Mouse (Mus musculus): ENCODE data around the gene Adamts4.
"Not testable (repeated sequence)": the region's sequence is repeated elsewhere in the genome, so short reads cannot be mapped to it uniquely, and the experiment has no call there.

Gene Adamts4

DNA sequence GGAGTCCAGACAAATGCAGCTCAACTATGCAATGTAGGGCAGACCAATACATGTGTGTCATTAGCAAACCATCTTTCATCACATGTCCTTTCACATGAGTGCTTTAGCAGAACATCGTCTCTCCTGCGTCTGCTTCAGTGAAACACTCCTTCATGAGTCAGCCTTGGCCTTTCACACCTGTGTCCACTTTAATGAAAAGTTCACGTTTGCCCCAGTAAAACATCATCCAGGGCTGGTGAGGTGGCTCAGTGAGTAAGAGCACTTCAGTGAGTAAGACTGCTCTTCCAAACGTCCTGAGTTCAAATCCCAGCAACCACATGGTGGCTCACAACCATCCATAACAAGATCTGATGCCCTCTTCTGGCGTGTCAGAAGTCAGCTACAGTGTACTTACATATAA lies 55.9 kb downstream of the Adamts4 start:
- DNase-seq (ENCODE audit: extremely low read depth, low read depth) = not testable (repeated sequence)

DNA sequence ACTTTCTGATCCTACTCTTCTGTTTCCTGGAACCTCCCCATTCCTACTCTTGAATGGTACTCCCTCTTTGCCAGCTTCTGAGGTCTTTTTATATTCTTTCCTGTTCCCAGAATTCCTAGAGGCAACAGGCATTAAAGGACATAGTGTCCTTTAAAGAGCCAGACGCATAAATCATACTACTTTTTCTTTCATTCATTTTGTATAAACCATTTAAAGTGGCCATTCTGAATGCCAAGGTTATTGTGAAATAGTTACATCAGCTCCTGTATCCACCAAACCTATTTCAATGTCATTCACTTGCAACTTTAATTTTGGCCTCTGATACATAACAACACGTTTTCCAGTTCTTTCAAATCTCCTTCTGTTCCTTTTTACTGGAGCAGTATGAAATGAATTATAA lies 59.1 kb downstream of the Adamts4 start:
- DNase-seq (ENCODE audit: extremely low read depth, low read depth) = no peak

All from MEL-GATA-1-ER (cell line).